Mouse (Mus musculus) MEL (cell line): ENCODE data around the gene Gm13288.
"Not testable (repeated sequence)": the region's sequence is repeated elsewhere in the genome, so short reads cannot be mapped to it uniquely, and the experiment has no call there.

Experiments
- CTCF ChIP-seq, 3 experiments: IDR thresholded peaks in 2 of 3; conservative IDR thresholded peaks in 1 of 3; 2 replicates each; pipeline ENCODE4 v1.5.1; 2011 to 2012; ENCODE audit warnings: low read length in 3 of 3, low read depth in 2 of 3, mild to moderate bottlenecking in 2 of 3, improper control_type of control experiment in 1 of 3, inconsistent platforms in 1 of 3, mixed read lengths in 1 of 3, moderate library complexity in 1 of 3; ENCODE audit not compliant: control insufficient read depth in 1 of 3, insufficient read depth in 1 of 3, poor library complexity in 1 of 3, severe bottlenecking in 1 of 3
- GATA1 ChIP-seq: IDR thresholded peaks from 2 replicates; pipeline ENCODE4 v1.6.1; 2011; ENCODE audit warnings: low read depth, low read length, improper control_type of control experiment
- ZC3H11A ChIP-seq: IDR thresholded peaks from 2 replicates; pipeline ENCODE4 v1.6.1; 2012; ENCODE audit warnings: low read depth, mild to moderate bottlenecking, inconsistent platforms, low read length, improper control_type of control experiment
- ZNF384 ChIP-seq: IDR thresholded peaks from 2 replicates; pipeline ENCODE4 v1.6.1; 2012; ENCODE audit warnings: low read depth, mild to moderate bottlenecking, inconsistent platforms, low read length, improper control_type of control experiment

GRCm38 (mm10) chr4:88759610-88760268 lies 45.6 kb upstream of the Gm13288 start, which contains the start of gene Gm13283:
- TF ChIP-seq CTCF (IDR thresholded peaks at IDR 0.05 in 2 of 3, conservative IDR thresholded peaks at IDR 0.05 in 1 of 3; ENCODE audit: control insufficient read depth in 1 of 3, insufficient read depth in 1 of 3, low read depth in 2 of 3, low read length in 3 of 3, poor library complexity in 1 of 3, severe bottlenecking in 1 of 3); ZNF384; GATA1; ZC3H11A: not testable (repeated sequence)
